12 mouse cellular contexts compared by ENCODE assay signal in genomic region chr4:141281153-141281552, GRCm38 (mm10). TPM values are rescaled to one million over a fixed set of nuclear protein-coding genes. Genes with fewer than 3 reads are reported as not detected.
DNase-seq lines count a peak whose midpoint lies in the region; ATAC-seq and TF ChIP-seq lines count a peak whose summit lies in the region.
"Had no signal": no experiment of that assay in that cellular context is flagged by ENCODE, and none has a peak within 500 bp of the region (broad histone marks: within the 10 kb centered on the region; RNA-seq: fewer than 3 reads in every experiment).

No protein-coding gene starts in this region.

- peaks cover 59% of the 10 kb centered on the region for H3K4me1 ChIP-seq in heart, embryonic 10.5 days
- H3K4me1 ChIP-seq in kidney, postnatal 0 days (replicated peaks; ENCODE audit: insufficient read depth, low read length), result peaks cover 28% of the 10 kb centered on the region

- peaks cover 28% of the 10 kb centered on the region for H3K27me3 ChIP-seq in heart, embryonic 10.5 days (ENCODE audit: insufficient read depth, poor library complexity, severe bottlenecking)
- H3K27me3 ChIP-seq in kidney, postnatal 0 days (ENCODE audit: insufficient read depth, low read length), result no peaks in the 10 kb centered on the region

- no peaks in the 10 kb centered on the region for H3K9me3 ChIP-seq in heart, embryonic 10.5 days
- no peaks in the 10 kb centered on the region for H3K9me3 ChIP-seq in kidney, postnatal 0 days (replicated peaks; ENCODE audit: low read length)
- H3K9me3 ChIP-seq: midbrain, embryonic 10.5 days had no signal

- H3K36me3 ChIP-seq in heart, embryonic 10.5 days, result no peaks in the 10 kb centered on the region
- H3K36me3 ChIP-seq in kidney, postnatal 0 days (ENCODE audit: insufficient read depth, low read length), result no peaks in the 10 kb centered on the region
- H3K36me3 ChIP-seq: midbrain, embryonic 10.5 days had no signal

- H3K9ac ChIP-seq in kidney, postnatal 0 days (ENCODE audit: low read depth, low read length), result no peak overlapping the region

- 36% methylated on average over 6 of the region's 6 CpGs for WGBS in heart, embryonic 10.5 days
- 17% methylated on average over 6 of the region's 6 CpGs for WGBS in kidney, postnatal 0 days

- peak; percentile 31 for ATAC-seq in kidney, postnatal 0 days (replicated peaks; ENCODE audit: low FRiP score, low read depth)
- ATAC-seq: forebrain, embryonic 14.5 days had no signal

- no peak for DNase-seq in heart, embryonic 10.5 days (ENCODE audit: low spot score)
- no peak for DNase-seq in heart, adult 9 months (ENCODE audit: low spot score in 2 of 2)
- DNase-seq in R1 (ENCODE audit: low read depth, low spot score), result peak; percentile 32
- no peak for DNase-seq in kidney, postnatal 0 days (ENCODE audit: low spot score)
- DNase-seq in lung, postnatal 14 days, result peak; percentile 44
- no peak for DNase-seq in cerebellum, adult 9-10 months
- DNase-seq in B cell, adult 2 months, result no peak
- DNase-seq in layer of hippocampus, postnatal 25 days (ENCODE audit: extremely low spot score in 1 of 2, low spot score in 1 of 2), result no peak
- DNase-seq: adrenal gland, adult 8-10 months; cerebellum, postnatal 10 days had no signal

- H3K4me2 ChIP-seq in kidney, postnatal 0 days (ENCODE audit: low read length), result no peak overlapping the region

- H3K27ac ChIP-seq in heart, embryonic 10.5 days, result peak overlapping the region; percentile 70
- H3K27ac ChIP-seq in kidney, postnatal 0 days, result 0 out of 2 replicates have a peak overlapping the region, but pooled peaks have one; percentile 13

- no peak for TF ChIP-seq CTCF in kidney, postnatal 0 days (IDR thresholded peaks at IDR 0.05; ENCODE audit: low read depth)

- no peak overlapping the region for H3K4me3 ChIP-seq in heart, embryonic 10.5 days
- H3K4me3 ChIP-seq in kidney, postnatal 0 days (replicated peaks; ENCODE audit: low read depth, low read length), result no peak overlapping the region
- H3K4me3 ChIP-seq: midbrain, embryonic 10.5 days had no signal

RNA-seq across cellular contexts. Expression of gene Epha2, which starts 19.9 kb away (rescaled TPM):
- polyA plus RNA-seq in heart, embryonic 10.5 days (2016; fragmentation: Nextera tagmentation; extraction: Ambion mirVana), result 5.2 and 6.3 TPM in 2 replicates
- 5.6 and 5.8 TPM in 2 replicates for polyA plus RNA-seq in kidney, postnatal 0 days (2015; fragmentation: Nextera tagmentation; extraction: Ambion mirVana)
- 1 to 10 TPM in 1 of 2 experiments, under 1 TPM in 1; 0.99 to 1.4 TPM for total RNA-seq in layer of hippocampus, postnatal 25 days (2021)

RNA-seq across cellular contexts. Expression of gene Arhgef19, which starts 41.9 kb away (rescaled TPM):
- polyA plus RNA-seq in heart, embryonic 10.5 days (2016; fragmentation: Nextera tagmentation; extraction: Ambion mirVana), result 1.2 and 3.7 TPM in 2 replicates
- 5.2 and 5.7 TPM in 2 replicates for polyA plus RNA-seq in kidney, postnatal 0 days (2015; fragmentation: Nextera tagmentation; extraction: Ambion mirVana)
- total RNA-seq in layer of hippocampus, postnatal 25 days (2021), result 10 to 100 TPM; 15.1 to 21.6 TPM

Comparison
In these comparisons a context has a peak if more than half of its experiments do, and no peak if none do; other contexts are left out.
1. DNase-seq: peak in R1 (single experiment) and lung, postnatal 14 days (single experiment); none in heart, embryonic 10.5 days (single experiment), heart, adult 9 months (0 of 2), kidney, postnatal 0 days (single experiment), cerebellum, adult 9-10 months (single experiment), B cell, adult 2 months (0 of 2) and layer of hippocampus, postnatal 25 days (0 of 2).